Mouse (Mus musculus) limb, embryonic 11.5 days (tissue): ENCODE results near the gene Slc17a9. TPM values are rescaled to one million over a fixed set of nuclear protein-coding genes. Genes with fewer than 3 reads are reported as not detected.

ENCODE experiments used
- ATAC-seq: fragments of 200-750 bp; cut with Nextera tagmentation; 2 replicates; pipeline ENCODE4 v1.8.0; 2017; ENCODE audit warnings: low read depth; ENCODE audit not compliant: insufficient number of reproducible peaks, low FRiP score, low TSS enrichment
- DNase-seq: peaks from one replicate; pipeline ENCODE4 v3.0.0-alpha.2; 2015; ENCODE audit warnings: low spot score
- H3K27ac ChIP-seq: fragments of 300-500 bp; sonication (generic); replicated peaks from 2 replicates; pipeline ENCODE4 v1.5.1; 2014; ENCODE audit warnings: low read depth, mild to moderate bottlenecking, low read length
- H3K27me3 ChIP-seq: fragments of 300-500 bp; sonication (generic); 2 replicates; pipeline ENCODE4 v1.6.1; 2014; ENCODE audit warnings: mild to moderate bottlenecking, low read length, mixed read lengths; ENCODE audit not compliant: control insufficient read depth, insufficient read depth
- H3K36me3 ChIP-seq: fragments of 300-500 bp; sonication (generic); 2 replicates; pipeline ENCODE4 v1.6.1; 2014; ENCODE audit warnings: mild to moderate bottlenecking, low read length, moderate library complexity, mixed read lengths; ENCODE audit not compliant: control insufficient read depth, insufficient read depth
- H3K4me1 ChIP-seq: fragments of 300-500 bp; sonication (generic); 2 replicates; pipeline ENCODE4 v1.6.1; 2014; ENCODE audit warnings: low read length, mixed read lengths; ENCODE audit not compliant: control insufficient read depth, insufficient read depth
- H3K4me2 ChIP-seq: fragments of 300-500 bp; sonication (generic); 2 replicates; pipeline ENCODE4 v1.6.1; 2014; ENCODE audit warnings: low read depth, mild to moderate bottlenecking, moderate library complexity; ENCODE audit not compliant: severe bottlenecking
- H3K4me3 ChIP-seq: fragments of 300-500 bp; sonication (generic); 2 replicates; pipeline ENCODE4 v1.5.1; 2014; ENCODE audit warnings: low read depth, low read length
- H3K9ac ChIP-seq: fragments of 300-500 bp; sonication (generic); 2 replicates; pipeline ENCODE4 v1.6.1; 2014; ENCODE audit warnings: mild to moderate bottlenecking, low read length
- H3K9me3 ChIP-seq: fragments of 300-500 bp; sonication (generic); 2 replicates; pipeline ENCODE4 v1.6.1; 2016; ENCODE audit warnings: low read length; ENCODE audit not compliant: control insufficient read depth
- WGBS: fragments of 180-500 bp; shearing (Covaris S2); extraction: QIAGEN DNeasy Blood & Tissue Kit; methylation state at CpG from one replicate; pipeline ENCODE4 v1.1.7; 2014; 5-methylcytosine and 5-hydroxymethylcytosine counted together
- polyA plus RNA-seq: library from polyadenylated mRNA; unstranded; fragments of >200 nt; fragmentation: Nextera tagmentation; extraction: Ambion mirVana; gene quantifications from 2 replicates; pipeline ENCODE4 v1.2.1, GENCODE M21; 2014

Slc17a9 gene
- polyA plus RNA-seq, 1 experiment from 2014 or later, result 0.45 TPM

- Histone ChIP-seq H3K27ac (no peak overlapping the region), H3K4me3 (no peak overlapping the region), H3K4me1 (no peaks in the 10 kb centered on the region), H3K36me3 (no peaks in the 10 kb centered on the region), H3K9ac (no peak overlapping the region), H3K4me2 (no peak overlapping the region), H3K27me3 (no peaks in the 10 kb centered on the region), H3K9me3 (no peaks in the 10 kb centered on the region)
- 76% methylated on average over 2 of the region's 2 CpGs for WGBS
- ATAC-seq (no peak), DNase-seq (no peak)
These were observed 12.9 kb downstream of the Slc17a9 start for GRCm38 (mm10) chr2:180737984-180738383.

DNA sequence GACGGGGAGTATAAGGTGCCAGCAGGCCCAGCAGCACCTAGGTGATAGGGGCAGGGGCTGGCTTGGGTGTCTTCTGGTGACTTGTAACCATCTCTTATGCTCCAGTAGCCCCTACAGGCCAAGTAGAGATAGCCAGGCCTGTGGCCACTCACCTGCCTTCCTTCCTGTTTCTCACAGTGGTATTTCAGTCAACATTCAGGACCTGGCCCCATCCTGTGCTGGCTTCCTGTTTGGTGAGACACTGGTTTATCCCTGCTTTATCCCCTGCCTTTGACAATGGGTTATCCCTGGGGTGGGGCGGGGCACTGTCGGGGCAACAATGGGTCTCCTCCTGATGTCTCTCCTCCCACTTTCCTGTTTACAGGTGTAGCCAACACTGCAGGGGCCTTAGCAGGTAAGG is 15.3 kb downstream of the Slc17a9 start:
- no peak for DNase-seq

GRCm38 (mm10) chr2:180741421-180741820 is 16.4 kb downstream of the Slc17a9 start:
- H3K4me2 ChIP-seq, result no peak overlapping the region
- 79% methylated on average over 7 of the region's 7 CpGs for WGBS
- H3K9ac ChIP-seq, result no peak overlapping the region

More for the DNA sequence above, 15.3 kb downstream of the Slc17a9 start:
- Histone ChIP-seq H3K9me3 (no peaks in the 10 kb centered on the region), H3K27me3 (no peaks in the 10 kb centered on the region), H3K27ac (no peak overlapping the region), H3K4me3 (no peak overlapping the region), H3K4me2 (no peak overlapping the region), H3K4me1 (no peaks in the 10 kb centered on the region), H3K36me3 (no peaks in the 10 kb centered on the region), H3K9ac (no peak overlapping the region)
- 28% methylated on average over 3 of the region's 3 CpGs for WGBS
- ATAC-seq, result no peak

GRCm38 (mm10) chr2:180742820-180743219 is 17.8 kb downstream of the Slc17a9 start:
- Histone ChIP-seq H3K9ac (no peak overlapping the region), H3K27ac (no peak overlapping the region), H3K4me2 (no peak overlapping the region), H3K36me3 (no peaks in the 10 kb centered on the region), H3K4me3 (no peak overlapping the region), H3K4me1 (no peaks in the 10 kb centered on the region), H3K27me3 (no peaks in the 10 kb centered on the region), H3K9me3 (no peaks in the 10 kb centered on the region)
- 91% methylated on average over 6 of the region's 6 CpGs for WGBS
- DNase-seq (no peak), ATAC-seq (no peak)

More at GRCm38 (mm10) chr2:180741421-180741820, 16.4 kb downstream of the Slc17a9 start:
- ATAC-seq, result no peak
- H3K9me3 ChIP-seq, result no peaks in the 10 kb centered on the region
- no peaks in the 10 kb centered on the region for H3K36me3 ChIP-seq
- no peak overlapping the region for H3K4me3 ChIP-seq
- no peak for DNase-seq
- no peaks in the 10 kb centered on the region for H3K4me1 ChIP-seq
- no peak overlapping the region for H3K27ac ChIP-seq
- H3K27me3 ChIP-seq, result no peaks in the 10 kb centered on the region

DNA sequence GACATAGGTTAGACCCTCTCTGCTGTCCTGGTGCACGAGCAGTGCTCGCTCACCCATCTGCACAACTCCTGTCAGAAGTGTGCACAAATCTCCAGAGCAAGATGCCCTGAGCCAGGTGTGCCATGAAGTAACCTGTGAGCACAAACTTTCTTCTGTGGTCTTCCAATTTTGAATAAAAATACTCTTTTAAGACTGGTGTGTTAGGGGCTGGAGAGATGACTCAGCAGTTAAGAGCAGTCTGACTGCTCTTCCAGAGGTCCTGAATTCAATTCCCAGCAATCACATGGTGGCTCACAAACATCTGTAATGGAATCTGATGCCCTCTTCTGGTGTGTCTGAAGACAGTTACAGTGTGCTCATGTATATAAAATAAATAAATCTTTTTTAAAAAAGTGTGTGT is 18.3 kb downstream of the Slc17a9 start:
- 94% methylated on average over 2 of the region's 2 CpGs for WGBS
- Histone ChIP-seq H3K36me3 (no peaks in the 10 kb centered on the region), H3K9me3 (no peaks in the 10 kb centered on the region), H3K27me3 (no peaks in the 10 kb centered on the region), H3K9ac (no peak overlapping the region), H3K4me3 (no peak overlapping the region), H3K4me2 (no peak overlapping the region), H3K4me1 (no peaks in the 10 kb centered on the region), H3K27ac (no peak overlapping the region)
- no peak for ATAC-seq
- DNase-seq, result no peak

- Histone ChIP-seq H3K4me2 (no peak overlapping the region), H3K9ac (no peak overlapping the region), H3K4me3 (no peak overlapping the region), H3K27ac (no peak overlapping the region), H3K36me3 (no peaks in the 10 kb centered on the region), H3K9me3 (no peaks in the 10 kb centered on the region), H3K4me1 (no peaks in the 10 kb centered on the region), H3K27me3 (no peaks in the 10 kb centered on the region)
- WGBS, result 37% methylated on average over 17 of the region's 17 CpGs
- ATAC-seq (0 out of 2 replicates have a peak, but pooled peaks have one; percentile 35), DNase-seq (peak; percentile 93)
These were observed 20.3 kb downstream of the Slc17a9 start for GRCm38 (mm10) chr2:180745248-180745927.

- Histone ChIP-seq H3K9me3 (no peaks in the 10 kb centered on the region), H3K36me3 (no peaks in the 10 kb centered on the region), H3K27ac (no peak overlapping the region), H3K4me3 (no peak overlapping the region), H3K27me3 (no peaks in the 10 kb centered on the region), H3K9ac (no peak overlapping the region), H3K4me1 (no peaks in the 10 kb centered on the region), H3K4me2 (no peak overlapping the region)
- ATAC-seq, result no peak
- no peak for DNase-seq
- WGBS, result 40% methylated on average over 5 of the region's 5 CpGs
These were observed 21.6 kb downstream of the Slc17a9 start for GRCm38 (mm10) chr2:180746569-180747192.

DNA sequence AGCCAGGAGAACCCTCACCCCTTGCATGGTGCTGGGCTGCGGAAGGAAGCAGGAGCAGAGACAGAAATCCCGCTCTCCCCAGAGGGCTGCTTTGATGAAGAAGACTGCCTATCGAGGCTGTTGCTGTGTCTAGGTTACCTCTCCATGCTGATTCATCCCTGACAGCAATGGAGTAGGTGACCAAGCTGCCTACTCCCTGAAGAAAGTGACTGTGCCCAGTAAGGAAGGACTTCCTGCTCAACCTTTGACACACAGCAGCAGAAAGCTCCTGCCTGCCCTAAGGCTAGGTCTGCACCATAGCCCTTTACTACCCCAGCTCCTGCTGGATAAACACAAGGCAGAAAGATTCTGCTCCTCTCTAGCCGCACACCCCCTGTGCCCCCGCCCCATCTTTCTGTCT is 23.8 kb downstream of the Slc17a9 start:
- DNase-seq, result no peak
- Histone ChIP-seq H3K4me2 (no peak overlapping the region), H3K27me3 (no peaks in the 10 kb centered on the region), H3K36me3 (no peaks in the 10 kb centered on the region), H3K4me1 (no peaks in the 10 kb centered on the region), H3K9me3 (no peaks in the 10 kb centered on the region), H3K4me3 (no peak overlapping the region), H3K27ac (no peak overlapping the region), H3K9ac (no peak overlapping the region)
- no peak for ATAC-seq
- whole genome bisulfite sequencing, result 63% methylated on average over 5 of the region's 5 CpGs
